In genomic region chr3:153348797-153349465, GRCm38 (mm10) we compare ENCODE assay signal across 13 mouse cellular contexts.
A peak's percentile ranks its signal among the peaks of the same experiment; 100 is the strongest.
DNase-seq lines count a peak whose midpoint lies in the region; ATAC-seq and TF ChIP-seq lines count a peak whose summit lies in the region.
"Had no signal": no experiment of that assay in that cellular context is flagged by ENCODE, and none has a peak within 500 bp of the region (broad histone marks: within the 10 kb centered on the region; RNA-seq: fewer than 3 reads in every experiment).

No protein-coding gene starts in this region.

- DNase-seq in kidney, postnatal 0 days (ENCODE audit: low spot score) = no peak
- DNase-seq in kidney, adult 9 months = no peak
- DNase-seq in midbrain, postnatal 0 days (ENCODE audit: low spot score) = no peak
- DNase-seq in thymus, postnatal 10 days (ENCODE audit: low spot score in 2 of 2) = no peak
- no peak for DNase-seq in thymus, postnatal 25 days
- DNase-seq: heart, postnatal 4 days; right cerebral cortex, postnatal 25 days had no signal

- no peaks in the 10 kb centered on the region for H3K9me3 ChIP-seq in kidney, postnatal 0 days (replicated peaks; ENCODE audit: low read length)
- H3K9me3 ChIP-seq in midbrain, postnatal 0 days (ENCODE audit: low read length) = no peaks in the 10 kb centered on the region
- H3K9me3 ChIP-seq in midbrain, embryonic 15.5 days = no peaks in the 10 kb centered on the region
- H3K9me3 ChIP-seq: kidney, embryonic 15.5 days; limb, embryonic 12.5 days had no signal

- 91% methylated on average over 9 of the region's 9 CpGs for WGBS in kidney, postnatal 0 days
- 95% methylated on average over 9 of the region's 9 CpGs for WGBS in midbrain, postnatal 0 days
- WGBS in midbrain, embryonic 15.5 days = 95% methylated on average over 9 of the region's 9 CpGs

- TF ChIP-seq CTCF in kidney, postnatal 0 days (IDR thresholded peaks at IDR 0.05; ENCODE audit: low read depth) = peak; percentile 30; the same call in 1 of the 2 replicates
- peak; percentile 21; the same call in 1 of the 2 replicates for TF ChIP-seq CTCF in midbrain, postnatal 0 days (IDR thresholded peaks at IDR 0.05)

- no peak overlapping the region for H3K9ac ChIP-seq in kidney, postnatal 0 days (ENCODE audit: low read depth, low read length)
- no peak overlapping the region for H3K9ac ChIP-seq in midbrain, postnatal 0 days (replicated peaks; ENCODE audit: low read length, poor library complexity, severe bottlenecking)
- H3K9ac ChIP-seq in midbrain, embryonic 15.5 days = no peak overlapping the region
- H3K9ac ChIP-seq: kidney, embryonic 15.5 days; limb, embryonic 12.5 days had no signal

- no peak for ATAC-seq in kidney, postnatal 0 days (replicated peaks; ENCODE audit: low FRiP score, low read depth)
- no peak for ATAC-seq in midbrain, postnatal 0 days (ENCODE audit: low FRiP score)
- no peak for ATAC-seq in midbrain, embryonic 15.5 days (replicated peaks)
- peak; percentile 46 for ATAC-seq in granulocyte monocyte progenitor cell, adult 5-6 weeks (replicated peaks; ENCODE audit: poor library complexity, severe bottlenecking)

- no peak overlapping the region for H3K4me2 ChIP-seq in kidney, postnatal 0 days (ENCODE audit: low read length)
- H3K4me2 ChIP-seq in midbrain, postnatal 0 days (ENCODE audit: low read depth, low read length, poor library complexity, severe bottlenecking) = no peak overlapping the region
- H3K4me2 ChIP-seq in midbrain, embryonic 15.5 days = no peak overlapping the region
- H3K4me2 ChIP-seq: kidney, embryonic 15.5 days; limb, embryonic 12.5 days had no signal

- no peaks in the 10 kb centered on the region for H3K27me3 ChIP-seq in kidney, postnatal 0 days (ENCODE audit: insufficient read depth, low read length)
- no peaks in the 10 kb centered on the region for H3K27me3 ChIP-seq in midbrain, postnatal 0 days (ENCODE audit: insufficient read depth, low read length)
- H3K27me3 ChIP-seq in midbrain, embryonic 15.5 days (replicated peaks) = no peaks in the 10 kb centered on the region
- H3K27me3 ChIP-seq: kidney, embryonic 15.5 days; limb, embryonic 12.5 days had no signal

- H3K27ac ChIP-seq in kidney, postnatal 0 days = no peak overlapping the region
- no peak overlapping the region for H3K27ac ChIP-seq in midbrain, postnatal 0 days (ENCODE audit: low read depth, low read length)
- H3K27ac ChIP-seq in midbrain, embryonic 15.5 days = no peak overlapping the region
- H3K27ac ChIP-seq: forebrain, embryonic 10.5 days; kidney, embryonic 15.5 days; limb, embryonic 12.5 days had no signal

- no peaks in the 10 kb centered on the region for H3K36me3 ChIP-seq in kidney, postnatal 0 days (ENCODE audit: insufficient read depth, low read length)
- no peaks in the 10 kb centered on the region for H3K36me3 ChIP-seq in midbrain, postnatal 0 days (ENCODE audit: insufficient read depth, low read length)
- no peaks in the 10 kb centered on the region for H3K36me3 ChIP-seq in midbrain, embryonic 15.5 days (replicated peaks)
- H3K36me3 ChIP-seq: forebrain, embryonic 10.5 days; kidney, embryonic 15.5 days; limb, embryonic 12.5 days had no signal

- H3K4me1 ChIP-seq in kidney, postnatal 0 days (replicated peaks; ENCODE audit: insufficient read depth, low read length) = 0 out of 2 replicates have a peak, but pooled peaks cover 3% of the 10 kb centered on the region
- no peaks in the 10 kb centered on the region for H3K4me1 ChIP-seq in midbrain, postnatal 0 days (ENCODE audit: insufficient read depth, low read length)
- peaks cover 12% of the 10 kb centered on the region for H3K4me1 ChIP-seq in midbrain, embryonic 15.5 days

- H3K4me3 ChIP-seq in kidney, postnatal 0 days (replicated peaks; ENCODE audit: low read depth, low read length) = no peak overlapping the region
- no peak overlapping the region for H3K4me3 ChIP-seq in midbrain, postnatal 0 days (ENCODE audit: low read depth, low read length)
- no peak overlapping the region for H3K4me3 ChIP-seq in midbrain, embryonic 15.5 days
- H3K4me3 ChIP-seq: forebrain, embryonic 10.5 days; kidney, embryonic 15.5 days; limb, embryonic 12.5 days; myocyte had no signal
